ENCODE assay signal across 16 mouse cellular contexts in genomic region chr6:91674757-91675350, GRCm38 (mm10). TPM values are rescaled to one million over a fixed set of nuclear protein-coding genes. Genes with fewer than 3 reads are reported as not detected.
DNase-seq lines count a peak whose midpoint lies in the region; ATAC-seq and TF ChIP-seq lines count a peak whose summit lies in the region.
"Had no signal": no experiment of that assay in that cellular context is flagged by ENCODE, and none has a peak within 500 bp of the region (broad histone marks: within the 10 kb centered on the region; RNA-seq: fewer than 3 reads in every experiment).

No protein-coding gene starts in this region.

- no peaks in the 10 kb centered on the region for H3K36me3 ChIP-seq in heart, embryonic 13.5 days
- no peaks in the 10 kb centered on the region for H3K36me3 ChIP-seq in lung, embryonic 15.5 days
- no peaks in the 10 kb centered on the region for H3K36me3 ChIP-seq in embryonic facial prominence, embryonic 13.5 days
- no peaks in the 10 kb centered on the region for H3K36me3 ChIP-seq in myocyte (ENCODE audit: control insufficient read depth, insufficient read depth)
- no peaks in the 10 kb centered on the region for H3K36me3 ChIP-seq in hindbrain, embryonic 10.5 days
- H3K36me3 ChIP-seq: forebrain, embryonic 15.5 days had no signal

- H3K4me2 ChIP-seq in heart, embryonic 13.5 days, result no peak overlapping the region
- H3K4me2 ChIP-seq in lung, embryonic 15.5 days, result no peak overlapping the region
- H3K4me2 ChIP-seq in embryonic facial prominence, embryonic 13.5 days, result no peak overlapping the region
- H3K4me2 ChIP-seq in myocyte (ENCODE audit: low read depth), result no peak overlapping the region
- H3K4me2 ChIP-seq: forebrain, embryonic 15.5 days had no signal

- H3K9ac ChIP-seq in heart, embryonic 13.5 days, result no peak overlapping the region
- no peak overlapping the region for H3K9ac ChIP-seq in lung, embryonic 15.5 days
- no peak overlapping the region for H3K9ac ChIP-seq in embryonic facial prominence, embryonic 13.5 days
- H3K9ac ChIP-seq: forebrain, embryonic 15.5 days; liver, postnatal 0 days had no signal

- peaks cover 46% of the 10 kb centered on the region for H3K4me1 ChIP-seq in heart, embryonic 13.5 days
- H3K4me1 ChIP-seq in lung, embryonic 15.5 days, result peaks cover 22% of the 10 kb centered on the region
- peaks cover 21% of the 10 kb centered on the region for H3K4me1 ChIP-seq in embryonic facial prominence, embryonic 13.5 days
- H3K4me1 ChIP-seq in hindbrain, embryonic 10.5 days (replicated peaks), result peaks cover 29% of the 10 kb centered on the region

- intact Hi-C loops in heart, postnatal 10 days (cut with DNase I), result no loop called here

- DNase-seq in heart, postnatal 10 days, result no peak
- no peak for DNase-seq in lung, adult 18-20 months
- no peak for DNase-seq in hindbrain, embryonic 10.5 days (ENCODE audit: low spot score)
- DNase-seq: cerebellum, adult 9-11 months; kidney, postnatal 10 days; liver; liver, postnatal 0 days; thymus, adult 2 months had no signal

- H3ac ChIP-seq in myocyte (ENCODE audit: control insufficient read depth, insufficient read length), result no peak overlapping the region

- 22% methylated on average over 5 of the region's 5 CpGs for WGBS in heart, embryonic 13.5 days
- WGBS in lung, embryonic 15.5 days, result 25% methylated on average over 5 of the region's 5 CpGs
- WGBS in embryonic facial prominence, embryonic 13.5 days, result 32% methylated on average over 5 of the region's 5 CpGs
- WGBS in hindbrain, embryonic 10.5 days, result 61% methylated on average over 5 of the region's 5 CpGs

- H3K9me3 ChIP-seq in heart, embryonic 13.5 days, result no peaks in the 10 kb centered on the region
- H3K9me3 ChIP-seq in lung, embryonic 15.5 days, result no peaks in the 10 kb centered on the region
- H3K9me3 ChIP-seq in embryonic facial prominence, embryonic 13.5 days, result no peaks in the 10 kb centered on the region
- no peaks in the 10 kb centered on the region for H3K9me3 ChIP-seq in hindbrain, embryonic 10.5 days
- H3K9me3 ChIP-seq: forebrain, embryonic 15.5 days had no signal

- H3K4me3 ChIP-seq in heart, embryonic 13.5 days, result no peak overlapping the region
- no peak overlapping the region for H3K4me3 ChIP-seq in lung, embryonic 15.5 days
- no peak overlapping the region for H3K4me3 ChIP-seq in embryonic facial prominence, embryonic 13.5 days
- H3K4me3 ChIP-seq in myocyte, result no peak overlapping the region
- H3K4me3 ChIP-seq in hindbrain, embryonic 10.5 days, result no peak overlapping the region
- H3K4me3 ChIP-seq: erythroblast, embryonic 14.5 days; forebrain, embryonic 15.5 days; left cerebral cortex, adult 2 months had no signal

- H3K27me3 ChIP-seq in heart, embryonic 13.5 days (replicated peaks), result peaks cover 14% of the 10 kb centered on the region; the same call in 1 of the 2 replicates
- H3K27me3 ChIP-seq in lung, embryonic 15.5 days, result no peaks in the 10 kb centered on the region
- H3K27me3 ChIP-seq in embryonic facial prominence, embryonic 13.5 days, result no peaks in the 10 kb centered on the region
- no peaks in the 10 kb centered on the region for H3K27me3 ChIP-seq in myocyte (ENCODE audit: control insufficient read depth, insufficient read depth, insufficient read length)
- no peaks in the 10 kb centered on the region for H3K27me3 ChIP-seq in hindbrain, embryonic 10.5 days (ENCODE audit: insufficient read depth, poor library complexity, severe bottlenecking)
- H3K27me3 ChIP-seq: forebrain, embryonic 15.5 days had no signal

- H3K79me2 ChIP-seq in myocyte (ENCODE audit: control insufficient read depth, insufficient read depth), result no peaks in the 10 kb centered on the region

- no peak for TF ChIP-seq POLR2A in myocyte (IDR thresholded peaks at IDR 0.05; ENCODE audit: insufficient read length, low read depth)

- ATAC-seq in heart, embryonic 13.5 days (ENCODE audit: extremely low read depth, insufficient number of reproducible peaks, low FRiP score, low TSS enrichment), result no peak
- ATAC-seq in lung, embryonic 15.5 days (ENCODE audit: borderline replicate concordance, extremely low read depth, low FRiP score, low TSS enrichment), result peak; percentile 72
- no peak for ATAC-seq in embryonic facial prominence, embryonic 13.5 days (ENCODE audit: insufficient number of reproducible peaks, insufficient read depth, low FRiP score, low TSS enrichment, low read depth)
- ATAC-seq: forebrain, embryonic 15.5 days; inflammation-experienced regulatory T-cells, adult 6 months; liver, postnatal 0 days had no signal

- peak overlapping the region; percentile 61 for H3K27ac ChIP-seq in heart, embryonic 13.5 days (replicated peaks)
- H3K27ac ChIP-seq in lung, embryonic 15.5 days, result peak overlapping the region; percentile 19; the same call in 1 of the 2 replicates
- H3K27ac ChIP-seq in embryonic facial prominence, embryonic 13.5 days, result peak overlapping the region; percentile 68; the same call in 1 of the 2 replicates
- no peak overlapping the region for H3K27ac ChIP-seq in hindbrain, embryonic 10.5 days
- H3K27ac ChIP-seq: forebrain, embryonic 15.5 days; left cerebral cortex, adult 2 months had no signal

TF ChIP-seq in myocyte, 11 proteins besides CTCF, POLR2A, EP300 and RAD21:
- TF ChIP-seq POLR2AphosphoS2 (IDR thresholded peaks at IDR 0.05; ENCODE audit: insufficient read length, low read depth) (no peak), E2F4 (IDR thresholded peaks at IDR 0.05; ENCODE audit: insufficient read depth) (no peak), MAX (IDR thresholded peaks at IDR 0.05; ENCODE audit: low read depth) (no peak), CEBPB (IDR thresholded peaks at IDR 0.05; ENCODE audit: insufficient read depth, poor library complexity, severe bottlenecking) (no peak), TCF12 (IDR thresholded peaks at IDR 0.05; ENCODE audit: insufficient read depth, poor library complexity, severe bottlenecking) (no peak), TCF3 (IDR thresholded peaks at IDR 0.05; ENCODE audit: insufficient read length, low read depth) (no peak), SRF (IDR thresholded peaks at IDR 0.05; ENCODE audit: control insufficient read depth, insufficient read length, low read depth) (no peak), REST (IDR thresholded peaks at IDR 0.05; ENCODE audit: insufficient read depth, insufficient read length) (no peak), MYOD1 (IDR thresholded peaks at IDR 0.05; ENCODE audit: control insufficient read depth in 1 of 3, insufficient read length in 2 of 3, low read depth in 2 of 3) (peak in 2 of 3 experiments; percentile 68 to 73), USF1 (IDR thresholded peaks at IDR 0.05; ENCODE audit: low read depth) (no peak), MYOG (IDR thresholded peaks at IDR 0.05; ENCODE audit: control insufficient read depth in 1 of 3, insufficient read depth in 1 of 3, insufficient read length in 2 of 3, low read depth in 2 of 3) (peak; percentile 9 to 68 (median 17))

RNA-seq across cellular contexts. Expression of gene Slc6a6, which starts 9.0 kb away (rescaled TPM):
- 59.4 and 60.0 TPM in 2 replicates for polyA plus RNA-seq in heart, embryonic 13.5 days (2015; fragmentation: Nextera tagmentation; extraction: Ambion mirVana)
- total RNA-seq in heart, postnatal 10 days (2021), result 100 to 1,000 TPM; 160 to 173 TPM
- 47.1 and 48.4 TPM in 2 replicates for polyA plus RNA-seq in lung, embryonic 15.5 days (2015; fragmentation: Nextera tagmentation; extraction: Ambion mirVana)
- polyA plus RNA-seq in embryonic facial prominence, embryonic 13.5 days (2015; fragmentation: Nextera tagmentation; extraction: Ambion mirVana), result 71.4 and 72.2 TPM in 2 replicates
- 98.2 TPM for polyA plus RNA-seq in myocyte (2012; fragmentation: generic; extraction: Trizol)
- polyA plus RNA-seq in hindbrain, embryonic 10.5 days (2016; fragmentation: Nextera tagmentation; extraction: Ambion mirVana), result 58.9 and 60.0 TPM in 2 replicates
